Mouse (Mus musculus) lung, adult 2 months (tissue): ENCODE data around the gene Nav2.

Source experiments
- CTCF ChIP-seq: fragments of 200-500 bp; IDR thresholded peaks from 2 replicates; pipeline ENCODE4 v1.5.1; 2011; ENCODE audit warnings: mild to moderate bottlenecking, low read length, control low read depth; ENCODE audit not compliant: insufficient read depth
- POLR2A ChIP-seq: fragments of 200-500 bp; IDR thresholded peaks from 2 replicates; pipeline ENCODE4 v1.6.1; 2011; ENCODE audit warnings: low read depth, mild to moderate bottlenecking, control low read depth, low read length, borderline replicate concordance; ENCODE audit errors: extremely low read depth

DNA sequence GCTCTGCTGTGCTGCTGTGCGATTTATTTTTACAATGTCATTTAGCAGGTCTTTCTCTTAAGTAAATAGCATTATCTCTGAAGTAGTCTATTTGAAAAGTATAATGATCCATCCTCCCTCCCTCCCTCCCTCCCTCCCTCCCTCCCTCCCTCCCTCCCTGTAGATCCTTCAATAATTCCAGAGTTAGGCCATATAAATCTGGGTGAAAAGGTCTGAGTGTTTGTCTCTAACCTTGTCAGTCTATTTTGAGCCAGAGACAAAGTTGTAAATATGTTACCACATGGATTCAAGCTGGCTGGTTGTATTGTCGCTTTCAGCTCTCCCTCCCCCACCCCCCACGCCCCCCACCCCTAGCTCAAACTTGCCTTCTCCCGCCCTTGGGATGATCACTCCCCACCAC is 619.4 kb downstream of the Nav2 start:
- no peak for TF ChIP-seq CTCF
- TF ChIP-seq POLR2A = no peak
